Mouse (Mus musculus): ENCODE measurements around the gene Mast3. TPM values are rescaled to one million over a fixed set of nuclear protein-coding genes. Genes with fewer than 3 reads are reported as not detected.
A peak's percentile ranks its signal among the peaks of the same experiment; 100 is the strongest.

Gene Mast3
- polyA plus RNA-seq, 1 experiment from 2014 or later = 14.7 TPM

DNA sequence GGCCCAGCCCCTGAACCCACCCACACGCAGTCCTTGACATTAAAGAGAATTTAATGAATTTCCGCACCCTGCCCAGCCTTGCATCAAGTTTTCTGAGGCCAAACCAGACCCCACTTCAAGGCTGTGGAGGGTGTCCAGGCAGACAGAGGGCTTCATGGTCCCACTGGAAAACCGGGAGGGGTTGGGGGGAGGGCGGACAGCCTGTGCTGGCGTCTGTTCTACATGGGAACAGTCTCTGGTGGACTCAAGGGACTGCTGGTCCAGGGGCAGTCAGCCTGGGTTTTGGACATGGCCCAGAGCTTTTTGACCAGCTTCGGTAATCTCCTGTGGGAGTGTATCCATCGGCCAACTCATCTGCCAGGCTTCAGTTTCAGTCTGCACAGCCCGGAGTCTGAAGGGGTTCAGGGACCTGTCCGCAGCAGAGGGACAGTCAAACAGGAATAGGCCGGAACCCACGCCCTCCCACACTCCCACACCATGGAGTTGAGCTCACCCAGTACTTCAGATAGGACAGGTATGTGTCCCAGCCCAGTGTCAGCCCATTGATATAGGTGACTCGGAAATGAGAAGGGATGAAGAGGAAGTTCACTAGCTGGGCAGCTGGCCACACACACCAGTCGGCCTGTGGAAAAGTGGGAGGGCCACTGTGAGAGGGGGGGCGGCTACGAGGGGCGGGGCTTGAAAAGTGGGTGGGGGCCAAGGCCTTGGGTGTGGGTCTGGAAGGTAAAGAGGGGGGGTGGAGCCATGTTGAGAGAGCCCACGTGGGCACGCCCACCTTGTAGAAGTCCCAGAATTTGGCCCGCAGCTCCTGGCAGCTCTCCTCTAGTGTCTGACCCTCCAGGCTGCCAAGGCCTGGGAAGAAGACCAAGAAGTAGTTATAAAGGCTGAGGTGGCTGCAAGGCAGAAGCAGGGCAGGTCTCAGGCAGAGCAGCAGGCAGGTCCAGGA lies 46.0 kb downstream of the Mast3 start:
- Histone ChIP-seq H3K4me2 (ENCODE audit: low read depth) (no peak overlapping the region), H3K36me3 (ENCODE audit: control insufficient read depth, insufficient read depth, low read length) (no peaks in the 10 kb centered on the region), H3K27ac (ENCODE audit: low read depth, low read length) (no peak overlapping the region), H3K9me3 (ENCODE audit: control insufficient read depth, low read length) (no peaks in the 10 kb centered on the region), H3K27me3 (ENCODE audit: control insufficient read depth, insufficient read depth, low read length) (no peaks in the 10 kb centered on the region), H3K4me1 (ENCODE audit: control insufficient read depth, insufficient read depth, low read length) (peaks cover 11% of the 10 kb centered on the region), H3K9ac (ENCODE audit: low read length) (no peak overlapping the region), H3K4me3 (ENCODE audit: low read depth, low read length) (no peak overlapping the region)
- 75% methylated on average over 19 of the region's 19 CpGs for WGBS
- no peak for DNase-seq (ENCODE audit: low spot score)
- no peak for ATAC-seq (ENCODE audit: insufficient read depth, low FRiP score, low TSS enrichment)

DNA sequence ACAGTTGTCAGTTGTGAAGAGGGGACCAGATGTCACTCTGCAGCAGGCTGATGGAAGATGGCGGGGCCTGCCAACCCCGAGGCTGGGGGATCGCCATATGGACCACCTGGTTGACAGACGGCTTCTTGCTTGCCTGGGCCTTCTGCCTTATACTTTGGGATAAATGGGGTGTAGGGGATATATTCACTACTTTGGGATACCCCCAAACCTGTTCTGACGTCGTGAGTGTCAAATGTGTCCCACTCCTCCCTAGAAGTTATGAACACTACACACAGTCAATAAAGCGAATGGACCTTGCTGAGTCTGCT lies 46.6 kb downstream of the Mast3 start:
- no peak overlapping the region for H3K4me2 ChIP-seq (ENCODE audit: low read depth)
- 82% methylated on average over 7 of the region's 7 CpGs for WGBS
- ATAC-seq (ENCODE audit: insufficient read depth, low FRiP score, low TSS enrichment) (no peak), DNase-seq (ENCODE audit: low spot score) (peak; percentile 7)
- no peak overlapping the region for H3K9ac ChIP-seq (ENCODE audit: low read length)
- H3K27ac ChIP-seq (ENCODE audit: low read depth, low read length) = no peak overlapping the region
- no peak overlapping the region for H3K4me3 ChIP-seq (ENCODE audit: low read depth, low read length)
- H3K9me3 ChIP-seq (ENCODE audit: control insufficient read depth, low read length) = no peaks in the 10 kb centered on the region
- H3K27me3 ChIP-seq (ENCODE audit: control insufficient read depth, insufficient read depth, low read length) = no peaks in the 10 kb centered on the region
- no peaks in the 10 kb centered on the region for H3K36me3 ChIP-seq (ENCODE audit: control insufficient read depth, insufficient read depth, low read length)
- H3K4me1 ChIP-seq (ENCODE audit: control insufficient read depth, insufficient read depth, low read length) = peaks cover 11% of the 10 kb centered on the region

DNA sequence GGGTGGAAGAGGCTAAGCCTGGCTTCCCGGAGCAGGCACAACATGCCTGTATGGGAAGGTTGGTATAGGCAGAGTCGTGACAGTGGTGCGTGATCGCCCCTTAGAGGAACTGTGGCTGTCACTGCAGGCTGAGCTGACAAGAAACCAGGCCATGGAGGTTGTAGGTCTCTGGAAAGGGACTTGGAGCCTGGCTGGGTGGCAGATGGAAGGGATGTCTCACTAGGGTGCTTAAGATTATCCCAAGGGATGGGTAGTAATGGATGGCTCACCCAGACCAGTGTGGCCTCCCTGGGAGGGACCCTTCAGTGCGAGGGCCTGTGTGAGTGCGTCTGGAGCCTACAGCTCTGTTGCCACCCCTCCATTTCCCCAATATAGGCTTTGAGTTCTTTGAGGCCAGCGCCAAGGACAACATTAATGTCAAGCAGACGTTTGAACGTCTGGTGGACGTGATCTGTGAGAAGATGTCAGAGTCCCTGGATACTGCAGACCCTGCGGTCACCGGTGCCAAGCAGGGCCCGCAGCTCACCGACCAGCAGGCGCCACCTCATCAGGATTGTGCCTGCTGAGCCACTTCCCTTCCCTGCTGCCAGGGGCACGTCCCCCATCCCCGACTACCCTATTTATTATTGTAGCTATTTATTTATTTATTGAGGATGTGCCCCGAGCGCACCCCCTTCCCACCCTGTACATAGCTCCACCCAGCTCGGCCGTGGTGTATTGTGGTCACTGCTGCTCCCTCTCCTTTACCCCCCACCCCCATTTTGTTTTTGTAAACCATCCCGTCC lies 47.1 kb downstream of the Mast3 start:
- peak; percentile 26 for DNase-seq (ENCODE audit: low spot score)
- Histone ChIP-seq H3K4me1 (ENCODE audit: control insufficient read depth, insufficient read depth, low read length) (peaks cover 11% of the 10 kb centered on the region), H3K4me2 (ENCODE audit: low read depth) (no peak overlapping the region), H3K4me3 (ENCODE audit: low read depth, low read length) (no peak overlapping the region), H3K27me3 (ENCODE audit: control insufficient read depth, insufficient read depth, low read length) (no peaks in the 10 kb centered on the region), H3K9ac (ENCODE audit: low read length) (no peak overlapping the region), H3K9me3 (ENCODE audit: control insufficient read depth, low read length) (no peaks in the 10 kb centered on the region), H3K27ac (ENCODE audit: low read depth, low read length) (0 out of 2 replicates have a peak overlapping the region, but pooled peaks have one; percentile 27), H3K36me3 (ENCODE audit: control insufficient read depth, insufficient read depth, low read length) (no peaks in the 10 kb centered on the region)
- 69% methylated on average over 22 of the region's 22 CpGs for WGBS
- no peak for ATAC-seq (ENCODE audit: insufficient read depth, low FRiP score, low TSS enrichment)

DNA sequence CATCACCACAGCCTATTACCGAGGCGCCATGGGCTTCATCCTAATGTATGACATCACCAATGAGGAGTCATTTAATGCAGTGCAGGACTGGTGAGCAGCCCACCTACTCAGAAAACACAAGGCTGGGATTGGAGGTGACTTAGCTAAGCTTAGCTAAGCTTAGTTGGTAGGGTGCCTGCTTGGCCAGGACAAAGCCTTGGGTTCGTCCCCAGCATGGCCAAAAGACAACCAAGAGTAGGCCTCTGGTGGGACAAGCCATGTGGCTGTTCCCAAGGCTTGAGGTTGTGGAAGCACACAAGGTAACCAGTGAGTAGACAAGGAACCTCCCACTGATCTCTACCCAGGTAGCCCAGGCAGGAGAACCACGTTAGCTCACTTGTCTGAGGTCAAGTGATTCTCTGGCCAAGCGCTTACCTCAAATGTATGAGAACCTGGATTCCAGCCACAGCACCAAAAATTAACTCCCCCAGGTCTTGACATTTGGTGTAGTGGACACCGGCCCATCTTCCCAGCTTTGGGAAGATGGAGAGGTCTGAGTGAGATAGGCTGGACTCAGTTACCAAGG lies 48.3 kb downstream of the Mast3 start:
- WGBS = 94% methylated on average over 6 of the region's 6 CpGs
- no peak overlapping the region for H3K4me2 ChIP-seq (ENCODE audit: low read depth)
- DNase-seq (ENCODE audit: low spot score) (peak; percentile 9), ATAC-seq (ENCODE audit: insufficient read depth, low FRiP score, low TSS enrichment) (no peak)
- H3K36me3 ChIP-seq (ENCODE audit: control insufficient read depth, insufficient read depth, low read length) = no peaks in the 10 kb centered on the region
- H3K4me1 ChIP-seq (ENCODE audit: control insufficient read depth, insufficient read depth, low read length) = peaks cover 11% of the 10 kb centered on the region
- no peaks in the 10 kb centered on the region for H3K27me3 ChIP-seq (ENCODE audit: control insufficient read depth, insufficient read depth, low read length)
- H3K9me3 ChIP-seq (ENCODE audit: control insufficient read depth, low read length) = no peaks in the 10 kb centered on the region
- H3K4me3 ChIP-seq (ENCODE audit: low read depth, low read length) = no peak overlapping the region
- no peak overlapping the region for H3K27ac ChIP-seq (ENCODE audit: low read depth, low read length)
- no peak overlapping the region for H3K9ac ChIP-seq (ENCODE audit: low read length)

DNA sequence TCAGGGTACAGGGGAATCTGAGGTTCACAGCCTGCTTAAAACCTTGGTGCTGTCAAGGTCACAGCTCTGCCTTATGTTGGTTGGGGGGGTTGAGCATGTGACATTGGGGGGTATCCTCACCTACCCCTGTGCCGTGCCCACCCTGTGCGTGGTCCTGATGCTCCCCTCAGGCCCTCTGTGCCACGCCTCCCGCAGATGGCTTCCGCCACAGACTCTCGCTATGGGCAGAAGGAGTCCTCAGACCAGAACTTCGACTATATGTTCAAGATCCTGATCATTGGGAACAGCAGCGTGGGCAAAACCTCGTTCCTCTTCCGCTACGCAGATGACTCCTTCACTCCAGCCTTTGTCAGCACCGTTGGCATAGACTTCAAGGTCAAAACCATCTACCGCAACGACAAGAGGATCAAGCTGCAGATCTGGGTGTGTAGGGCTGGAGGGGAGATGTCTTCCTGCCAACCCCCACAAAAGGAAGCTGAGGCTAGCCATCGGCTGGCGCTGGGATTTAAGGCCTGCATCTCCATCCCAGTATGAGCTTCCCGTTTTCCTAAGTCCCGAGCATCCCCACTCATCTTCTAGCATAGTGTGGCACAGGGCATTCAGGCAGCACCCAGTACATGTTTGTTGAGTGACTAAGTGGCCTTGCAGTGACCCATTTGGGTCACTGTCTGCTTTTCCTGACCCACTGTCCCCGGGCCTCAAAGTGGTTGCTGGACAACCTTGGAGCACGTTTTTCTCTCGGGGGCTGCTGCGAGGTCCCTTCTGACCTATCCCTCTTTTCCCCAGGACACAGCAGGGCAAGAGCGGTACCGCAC lies 49.0 kb downstream of the Mast3 start:
- ATAC-seq (ENCODE audit: insufficient read depth, low FRiP score, low TSS enrichment) (no peak), DNase-seq (ENCODE audit: low spot score) (peak; percentile 6)
- H3K4me3 ChIP-seq (ENCODE audit: low read depth, low read length) = peak overlapping the region; percentile 67
- no peak overlapping the region for H3K9ac ChIP-seq (ENCODE audit: low read length)
- WGBS = 82% methylated on average over 24 of the region's 24 CpGs
- H3K9me3 ChIP-seq (ENCODE audit: control insufficient read depth, low read length) = no peaks in the 10 kb centered on the region
- H3K4me2 ChIP-seq (ENCODE audit: low read depth) = peak overlapping the region; percentile 86
- H3K36me3 ChIP-seq (ENCODE audit: control insufficient read depth, insufficient read depth, low read length) = no peaks in the 10 kb centered on the region
- no peaks in the 10 kb centered on the region for H3K27me3 ChIP-seq (ENCODE audit: control insufficient read depth, insufficient read depth, low read length)
- H3K27ac ChIP-seq (ENCODE audit: low read depth, low read length) = no peak overlapping the region
- H3K4me1 ChIP-seq (ENCODE audit: control insufficient read depth, insufficient read depth, low read length) = peaks cover 11% of the 10 kb centered on the region

DNA sequence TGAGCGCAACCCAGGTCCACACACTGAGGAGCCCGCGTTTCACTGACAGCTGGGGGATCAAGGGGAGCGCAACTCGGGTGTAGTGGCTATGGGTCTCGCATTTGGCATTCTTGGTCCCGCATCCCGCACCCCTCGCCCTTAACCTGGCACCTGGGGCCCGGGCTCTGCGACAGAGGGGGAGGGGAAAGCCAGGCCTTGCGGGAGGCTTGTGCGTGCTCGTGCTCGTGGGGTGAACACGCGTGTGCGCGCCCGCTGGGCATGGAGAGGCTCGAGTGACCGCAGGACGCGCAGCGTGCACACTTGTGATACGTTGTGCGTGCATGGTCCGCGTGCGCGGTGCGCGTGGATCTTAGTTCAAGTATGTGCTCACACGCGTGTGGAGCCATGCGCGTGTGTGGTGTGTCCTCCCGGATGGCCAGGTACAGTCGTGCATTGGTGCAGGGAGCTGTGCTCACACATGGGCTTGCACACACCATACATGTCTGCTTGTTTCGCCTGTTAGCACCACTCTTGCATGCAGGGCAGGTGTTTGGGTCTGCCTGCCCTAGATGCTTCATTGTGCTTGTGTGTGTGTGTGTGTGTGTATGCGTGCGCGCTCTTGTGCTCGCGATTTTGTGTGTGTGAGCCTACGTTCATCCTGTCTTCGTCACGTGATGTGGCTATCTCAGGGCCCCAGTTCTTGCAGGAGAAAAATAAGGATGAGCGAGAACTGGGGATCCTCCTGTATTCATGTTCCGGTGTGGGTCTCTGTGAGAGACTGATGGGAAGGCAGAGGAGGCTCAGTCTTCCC lies 49.8 kb downstream of the Mast3 start:
- Histone ChIP-seq H3K36me3 (ENCODE audit: control insufficient read depth, insufficient read depth, low read length) (no peaks in the 10 kb centered on the region), H3K27me3 (ENCODE audit: control insufficient read depth, insufficient read depth, low read length) (no peaks in the 10 kb centered on the region), H3K9ac (ENCODE audit: low read length) (peak overlapping the region; percentile 79), H3K27ac (ENCODE audit: low read depth, low read length) (no peak overlapping the region), H3K9me3 (ENCODE audit: control insufficient read depth, low read length) (no peaks in the 10 kb centered on the region), H3K4me1 (ENCODE audit: control insufficient read depth, insufficient read depth, low read length) (peaks cover 10% of the 10 kb centered on the region), H3K4me3 (ENCODE audit: low read depth, low read length) (peak overlapping the region; percentile 67), H3K4me2 (ENCODE audit: low read depth) (peak overlapping the region; percentile 86)
- DNase-seq (ENCODE audit: low spot score) = peak; percentile 67
- ATAC-seq (ENCODE audit: insufficient read depth, low FRiP score, low TSS enrichment) = peak; percentile 58
- 19% methylated on average over 50 of the region's 50 CpGs for WGBS

DNA sequence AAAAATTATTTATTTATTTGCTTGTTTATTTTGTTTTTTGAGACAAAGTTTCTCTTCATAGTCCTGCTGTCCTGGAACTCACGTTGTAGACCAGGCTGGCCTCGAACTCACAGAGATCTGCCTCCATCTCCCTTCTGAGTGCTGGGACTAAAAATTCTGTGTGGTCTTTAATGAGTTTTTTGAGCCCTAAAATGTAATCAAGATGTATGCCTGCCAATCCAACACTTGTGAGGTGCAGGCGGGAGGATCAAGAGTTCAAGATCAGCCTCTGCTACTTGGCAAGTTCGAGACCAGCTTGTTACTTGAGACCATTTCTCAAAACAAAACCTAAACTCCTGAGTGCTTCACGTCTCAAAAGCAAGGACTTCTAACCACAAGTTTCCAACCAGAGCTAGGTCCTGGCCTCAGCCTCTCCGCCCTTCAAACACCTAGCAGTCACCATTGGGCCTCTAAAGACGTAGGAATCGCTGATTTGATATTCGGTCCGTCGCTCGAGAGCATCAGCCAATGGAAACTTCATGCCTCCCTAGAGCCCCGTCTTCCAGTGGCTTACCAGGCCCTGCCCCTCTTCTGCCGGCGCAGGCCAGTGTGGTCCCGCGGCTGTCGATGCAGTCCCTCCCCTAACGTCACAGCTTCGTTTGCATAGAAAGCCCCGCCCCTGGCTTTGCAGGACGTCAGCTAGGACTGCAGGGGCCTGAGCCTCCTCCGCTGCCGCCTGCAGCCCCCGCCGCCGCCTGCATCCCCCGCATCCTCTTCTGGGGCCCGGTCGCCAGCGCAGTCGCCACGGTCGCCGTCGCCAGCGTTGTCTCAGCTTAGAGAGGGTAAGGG lies 50.6 kb downstream of the Mast3 start, which contains the start of gene Rab3a:
Rab3a (plus strand) TSS at position 637 of the 828 bp plus-strand sequence.
- Histone ChIP-seq H3K36me3 (ENCODE audit: control insufficient read depth, insufficient read depth, low read length) (no peaks in the 10 kb centered on the region), H3K4me3 (ENCODE audit: low read depth, low read length) (peak within 1 kb of the TSS; percentile 67), H3K27me3 (ENCODE audit: control insufficient read depth, insufficient read depth, low read length) (no peaks in the 10 kb centered on the region), H3K4me2 (ENCODE audit: low read depth) (peak within 1 kb of the TSS; percentile 86), H3K4me1 (ENCODE audit: control insufficient read depth, insufficient read depth, low read length) (peaks cover 4% of the 10 kb centered on the region; the same call in 1 of the 2 replicates), H3K9ac (ENCODE audit: low read length) (peak within 1 kb of the TSS; percentile 79), H3K27ac (ENCODE audit: low read depth, low read length) (peak within 1 kb of the TSS; percentile 27; the same call in 1 of the 2 replicates), H3K9me3 (ENCODE audit: control insufficient read depth, low read length) (no peaks in the 10 kb centered on the region)
- 8% methylated on average over 37 of the region's 37 CpGs for WGBS
- DNase-seq (ENCODE audit: low spot score) (peak; percentile 97), ATAC-seq (ENCODE audit: insufficient read depth, low FRiP score, low TSS enrichment) (peak; percentile 97)

Measured in neural tube, embryonic 11.5 days (tissue).